Mouse (Mus musculus) midbrain, embryonic 12.5 days (tissue): Measurements from ENCODE around the gene Sp8. TPM values are rescaled to one million over a fixed set of nuclear protein-coding genes. Genes with fewer than 3 reads are reported as not detected.

ENCODE experiments used
- ATAC-seq: fragments of 200-750 bp; cut with Nextera tagmentation; 2 replicates; pipeline ENCODE4 v1.8.0; 2017; ENCODE audit warnings: low read depth, moderate TSS enrichment, moderate library complexity; ENCODE audit not compliant: low FRiP score
- H3K27ac ChIP-seq: fragments of 300-500 bp; sonication (generic); replicated peaks from 2 replicates; pipeline ENCODE4 v1.5.1; 2016; ENCODE audit warnings: mild to moderate bottlenecking
- H3K27me3 ChIP-seq: fragments of 300-500 bp; sonication (generic); 2 replicates; pipeline ENCODE4 v1.6.1; 2016; ENCODE audit warnings: mild to moderate bottlenecking
- H3K36me3 ChIP-seq: fragments of 300-500 bp; sonication (generic); 2 replicates; pipeline ENCODE4 v1.6.1; 2016
- H3K4me1 ChIP-seq: fragments of 300-500 bp; sonication (generic); 2 replicates; pipeline ENCODE4 v1.6.1; 2016
- H3K4me2 ChIP-seq: fragments of 300-500 bp; sonication (generic); replicated peaks from 2 replicates; pipeline ENCODE4 v1.6.1; 2016; ENCODE audit warnings: mild to moderate bottlenecking, moderate library complexity
- H3K4me3 ChIP-seq: fragments of 300-500 bp; sonication (generic); 2 replicates; pipeline ENCODE4 v1.5.1; 2016; ENCODE audit warnings: mild to moderate bottlenecking
- H3K9ac ChIP-seq: fragments of 300-500 bp; sonication (generic); replicated peaks from 2 replicates; pipeline ENCODE4 v1.6.1; 2016; ENCODE audit warnings: mild to moderate bottlenecking, moderate library complexity
- H3K9me3 ChIP-seq: fragments of 300-500 bp; sonication (generic); 2 replicates; pipeline ENCODE4 v1.6.1; 2016; ENCODE audit warnings: mild to moderate bottlenecking
- WGBS: fragments of 180-500 bp; shearing (Covaris S2); methylation state at CpG from one replicate; pipeline ENCODE4 v1.1.7; 2016; 5-methylcytosine and 5-hydroxymethylcytosine counted together
- polyA plus RNA-seq: library from polyadenylated mRNA; unstranded; fragments of >200 nt; fragmentation: Nextera tagmentation; extraction: Ambion mirVana; gene quantifications from 2 replicates; pipeline ENCODE4 v1.2.1, GENCODE M21; 2016

Sp8 gene
- polyA plus RNA-seq, 1 experiment from 2014 or later, result 6.2 TPM

DNA sequence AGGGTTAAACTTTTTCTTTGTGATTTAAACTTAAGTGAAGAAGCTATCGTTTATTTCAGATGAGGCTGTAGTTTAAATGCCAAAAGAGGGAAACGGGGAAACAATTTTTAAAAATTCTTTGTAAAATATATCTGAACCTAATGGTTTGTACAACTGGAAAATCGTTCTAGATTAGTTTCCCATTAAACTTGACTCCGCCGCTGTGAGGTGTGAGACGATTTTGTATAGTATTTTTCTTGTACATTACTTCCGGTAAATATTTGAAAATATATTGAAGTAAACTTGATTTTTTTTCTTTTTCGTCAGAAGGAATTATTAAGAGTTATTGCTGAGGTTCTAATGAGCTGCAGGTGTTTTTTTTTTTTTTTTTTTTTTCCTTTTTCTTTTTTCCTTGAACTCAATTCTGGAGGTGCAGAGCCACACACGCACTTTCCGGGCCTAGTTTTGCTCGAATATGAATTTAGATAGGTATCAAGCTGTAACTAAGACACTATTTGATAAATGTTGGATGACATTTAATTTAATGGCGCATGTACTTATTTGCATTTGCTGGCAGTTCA lies 4.8 kb downstream of the Sp8 start:
- H3K4me2 ChIP-seq, result no peak overlapping the region
- peaks cover 67% of the 10 kb centered on the region for H3K27me3 ChIP-seq
- 14% methylated on average over 12 of the region's 12 CpGs for WGBS
- no peak overlapping the region for H3K27ac ChIP-seq
- H3K36me3 ChIP-seq, result no peaks in the 10 kb centered on the region
- no peak overlapping the region for H3K9ac ChIP-seq
- H3K4me3 ChIP-seq, result peak overlapping the region; percentile 51; the same call in 1 of the 2 replicates
- ATAC-seq, result no peak
- H3K4me1 ChIP-seq, result peaks cover 35% of the 10 kb centered on the region
- no peaks in the 10 kb centered on the region for H3K9me3 ChIP-seq

DNA sequence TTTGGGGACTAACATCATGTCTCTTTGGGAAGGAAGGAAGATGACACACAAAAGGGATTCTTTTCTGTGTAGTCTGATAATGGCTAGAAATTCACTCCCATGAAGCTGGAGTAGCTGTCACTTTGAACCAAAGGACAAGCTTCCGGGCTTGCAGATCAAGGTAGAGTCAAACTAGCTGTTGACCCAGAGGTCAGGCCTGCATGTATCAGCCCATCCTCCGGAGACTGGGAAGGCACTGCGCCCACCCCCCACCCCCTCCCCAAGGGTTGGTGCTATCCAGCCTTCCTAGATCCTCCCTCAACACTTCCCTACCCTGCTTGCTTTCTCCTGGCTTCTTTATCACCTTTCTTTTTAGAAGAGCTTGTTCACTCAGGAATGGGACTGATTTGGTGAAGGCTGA lies 7.2 kb downstream of the Sp8 start:
- H3K27ac ChIP-seq, result no peak overlapping the region
- 0 out of 2 replicates have a peak overlapping the region, but pooled peaks have one; percentile 12 for H3K4me3 ChIP-seq
- no peak for ATAC-seq
- peak overlapping the region; percentile 35 for H3K4me2 ChIP-seq
- H3K36me3 ChIP-seq, result no peaks in the 10 kb centered on the region
- peaks cover 53% of the 10 kb centered on the region for H3K27me3 ChIP-seq
- H3K9ac ChIP-seq, result no peak overlapping the region
- peaks cover 27% of the 10 kb centered on the region for H3K4me1 ChIP-seq
- H3K9me3 ChIP-seq, result no peaks in the 10 kb centered on the region
- WGBS, result 0% methylated on average over 3 of the region's 3 CpGs

DNA sequence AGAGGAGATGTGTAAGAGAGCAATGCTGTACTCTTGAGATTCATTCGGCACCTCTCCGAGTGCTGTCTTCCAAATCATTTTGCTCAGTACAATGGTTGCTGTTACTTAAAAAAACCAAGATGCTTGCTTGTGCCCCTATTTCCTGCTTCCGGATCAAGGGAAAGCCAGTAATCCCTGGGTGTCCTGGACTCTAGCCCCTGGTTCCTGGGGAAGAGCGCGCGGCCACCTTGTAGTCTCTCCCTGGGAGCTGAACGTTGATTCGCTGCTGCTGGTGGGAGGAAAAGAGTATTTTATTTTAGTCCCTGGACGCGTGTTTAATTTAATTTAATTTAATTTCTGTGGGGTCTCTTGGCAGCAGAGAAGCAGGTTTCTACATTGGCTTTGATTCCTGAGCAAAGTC lies 8.3 kb downstream of the Sp8 start:
- Histone ChIP-seq H3K9ac (peak overlapping the region; percentile 58; the same call in 1 of the 2 replicates), H3K27me3 (peaks cover 42% of the 10 kb centered on the region)
- under 1% methylated on average over 10 of the region's 10 CpGs for WGBS

DNA sequence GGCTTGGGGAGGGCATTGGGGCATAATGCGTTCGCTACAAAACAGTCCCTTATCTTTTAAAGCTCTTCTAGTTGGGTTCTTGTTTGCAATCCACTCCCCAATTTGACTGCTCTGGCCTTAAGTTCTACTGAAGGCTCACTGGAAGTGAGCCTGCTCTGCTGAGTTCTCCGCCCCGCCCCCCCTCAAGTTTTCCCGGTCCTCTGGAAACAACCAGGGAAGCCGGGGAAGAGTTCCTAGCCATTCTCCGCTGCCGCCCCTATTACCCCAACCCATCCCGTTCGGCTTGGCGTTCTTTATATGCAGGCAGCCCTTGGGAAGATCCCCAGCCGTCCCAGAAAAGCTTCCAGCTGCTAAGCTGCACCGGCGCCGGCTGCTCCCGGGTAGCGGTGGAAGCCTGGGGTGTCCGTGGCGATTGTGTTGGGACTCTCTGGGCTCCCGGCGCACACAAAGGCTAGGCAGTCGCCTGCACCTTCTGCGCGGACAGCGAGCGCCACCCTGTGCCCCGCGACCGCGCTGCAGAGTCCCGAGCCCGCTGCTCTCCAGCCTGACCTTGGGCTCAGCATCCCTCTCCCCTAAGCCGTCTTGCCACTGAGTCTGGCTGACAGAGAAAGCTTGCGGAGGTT lies 8.8 kb downstream of the Sp8 start:
- H3K36me3 ChIP-seq, result no peaks in the 10 kb centered on the region

More for the DNA sequence above, 8.3 kb downstream of the Sp8 start:
- no peaks in the 10 kb centered on the region for H3K36me3 ChIP-seq
- H3K4me2 ChIP-seq, result peak overlapping the region; percentile 66
- H3K4me1 ChIP-seq, result peaks cover 16% of the 10 kb centered on the region
- ATAC-seq, result no peak
- H3K9me3 ChIP-seq, result no peaks in the 10 kb centered on the region
- H3K27ac ChIP-seq, result peak overlapping the region; percentile 68; the same call in 1 of the 2 replicates
- H3K4me3 ChIP-seq, result peak overlapping the region; percentile 48

DNA sequence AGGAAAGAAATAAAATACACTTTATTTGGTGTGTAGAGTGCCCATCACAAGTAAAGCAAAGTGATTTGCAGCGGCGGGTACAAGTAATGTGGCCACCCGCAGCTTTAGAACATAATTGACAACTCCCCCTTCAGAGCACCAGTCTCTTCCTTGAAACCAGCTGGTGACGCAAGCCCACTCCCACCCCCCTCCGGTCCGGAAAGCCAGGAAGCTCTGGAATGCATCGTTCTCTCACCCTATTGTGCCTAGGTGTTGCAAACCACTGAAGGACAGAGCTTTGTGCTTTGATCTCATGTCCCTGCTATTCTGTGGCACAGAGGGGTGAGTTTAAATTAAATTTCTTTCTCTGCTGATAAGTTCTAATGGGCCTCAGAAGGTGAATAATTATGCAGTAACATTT lies 10.0 kb downstream of the Sp8 start:
- peaks cover 13% of the 10 kb centered on the region for H3K4me1 ChIP-seq
- no peak overlapping the region for H3K4me3 ChIP-seq
- no peaks in the 10 kb centered on the region for H3K36me3 ChIP-seq
- peaks cover 33% of the 10 kb centered on the region for H3K27me3 ChIP-seq
- no peak overlapping the region for H3K9ac ChIP-seq
- no peak overlapping the region for H3K4me2 ChIP-seq
- WGBS, result 4% methylated on average over 7 of the region's 7 CpGs
- no peak for ATAC-seq
- H3K27ac ChIP-seq, result no peak overlapping the region
- H3K9me3 ChIP-seq, result no peaks in the 10 kb centered on the region

More for the DNA sequence above, 8.8 kb downstream of the Sp8 start:
- peak overlapping the region; percentile 66 for H3K4me2 ChIP-seq
- peak; percentile 99 for ATAC-seq
- H3K27me3 ChIP-seq, result peaks cover 36% of the 10 kb centered on the region
- peaks cover 13% of the 10 kb centered on the region for H3K4me1 ChIP-seq
- no peaks in the 10 kb centered on the region for H3K9me3 ChIP-seq
- H3K9ac ChIP-seq, result peak overlapping the region; percentile 58
- H3K4me3 ChIP-seq, result peak overlapping the region; percentile 48
- under 1% methylated on average over 34 of the region's 34 CpGs for WGBS
- peak overlapping the region; percentile 68 for H3K27ac ChIP-seq

DNA sequence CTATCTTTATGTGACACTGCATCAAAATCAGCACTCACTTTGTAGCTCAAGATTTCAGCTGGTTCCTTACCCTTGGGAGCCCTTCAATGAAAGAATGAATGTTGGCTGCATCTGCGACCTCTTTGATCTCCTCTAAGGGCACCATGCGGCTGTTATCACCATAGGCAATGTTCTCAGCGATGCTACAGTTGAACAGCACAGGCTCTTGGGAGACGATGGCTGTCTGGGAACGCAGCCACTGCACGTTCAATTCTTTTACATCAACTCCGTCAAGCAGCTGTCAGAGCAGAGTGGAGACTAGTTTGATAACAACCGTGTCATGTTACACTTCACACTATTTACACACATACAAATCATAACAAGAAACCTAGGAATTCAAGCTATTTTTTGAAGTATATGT lies 26.5 kb downstream of the Sp8 start:
- WGBS, result 86% methylated on average over 8 of the region's 8 CpGs
- no peaks in the 10 kb centered on the region for H3K9me3 ChIP-seq
- no peak for ATAC-seq
- H3K9ac ChIP-seq, result no peak overlapping the region
- H3K4me3 ChIP-seq, result no peak overlapping the region
- H3K4me2 ChIP-seq, result no peak overlapping the region
- no peaks in the 10 kb centered on the region for H3K27me3 ChIP-seq
- no peaks in the 10 kb centered on the region for H3K36me3 ChIP-seq
- no peaks in the 10 kb centered on the region for H3K4me1 ChIP-seq
- H3K27ac ChIP-seq, result no peak overlapping the region

DNA sequence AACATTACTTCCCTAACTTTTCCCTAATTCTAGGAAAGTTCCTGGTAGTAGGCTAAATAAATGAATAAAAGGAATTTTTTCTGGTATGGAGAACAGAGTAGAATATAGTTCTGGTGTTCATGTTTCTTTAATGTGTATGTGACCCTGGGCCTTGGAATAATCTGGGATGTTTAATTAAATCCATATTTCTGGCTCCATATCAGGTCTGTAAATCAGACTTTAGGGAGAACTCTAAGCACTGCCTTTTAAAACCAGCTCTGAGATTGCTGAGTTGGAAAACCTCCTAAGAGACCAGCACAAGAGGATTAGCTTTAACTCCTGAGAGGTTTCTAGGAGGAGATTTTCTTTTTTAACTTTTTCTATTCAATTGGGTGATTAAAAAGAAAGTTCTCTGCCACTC lies 36.7 kb downstream of the Sp8 start:
- Histone ChIP-seq H3K27me3 (no peaks in the 10 kb centered on the region), H3K4me1 (no peaks in the 10 kb centered on the region), H3K36me3 (no peaks in the 10 kb centered on the region), H3K9ac (no peak overlapping the region), H3K9me3 (no peaks in the 10 kb centered on the region), H3K4me2 (no peak overlapping the region), H3K27ac (no peak overlapping the region), H3K4me3 (no peak overlapping the region)
- ATAC-seq, result no peak

DNA sequence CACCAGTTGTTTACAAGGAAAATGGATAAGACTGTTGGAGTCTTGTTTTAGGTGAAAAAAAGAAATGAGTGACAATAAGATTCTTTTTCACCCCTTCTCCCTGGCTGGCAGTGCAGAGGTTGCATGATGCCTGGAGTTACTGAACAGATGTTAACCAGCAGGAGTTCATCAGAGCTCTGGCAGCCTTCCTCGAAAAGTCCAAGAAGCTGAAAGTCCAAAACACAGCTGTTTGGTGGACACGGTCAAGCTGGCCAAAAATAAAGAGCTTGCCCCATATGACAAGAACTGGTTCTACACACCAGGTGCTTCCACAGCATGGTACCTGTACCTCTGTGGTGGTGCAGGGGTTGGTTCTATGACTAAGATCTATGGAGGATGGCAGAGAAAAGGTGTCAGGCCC lies 41.8 kb downstream of the Sp8 start:
- no peak for ATAC-seq
- Histone ChIP-seq H3K36me3 (no peaks in the 10 kb centered on the region), H3K4me3 (no peak overlapping the region), H3K4me1 (no peaks in the 10 kb centered on the region), H3K4me2 (no peak overlapping the region), H3K27ac (no peak overlapping the region), H3K9me3 (no peaks in the 10 kb centered on the region), H3K27me3 (no peaks in the 10 kb centered on the region), H3K9ac (no peak overlapping the region)
- 76% methylated on average over 2 of the region's 2 CpGs for WGBS

Other genes with a start within 250 kb of the Sp8 start
- gene Abcb5, start 120.1 kb downstream of the Sp8 start, polyA plus RNA-seq, result not detected in 2 replicates